Mouse (Mus musculus) C2C12 (cell line): ENCODE measurements around the gene Cdc27.

Experiments used
- CEBPB ChIP-seq: IDR thresholded peaks from one replicate; pipeline ENCODE4 v1.6.1; 2011; ENCODE audit warnings: low read depth, mild to moderate bottlenecking, control low read depth, moderate library complexity
- CTCF ChIP-seq: IDR thresholded peaks from one replicate; pipeline ENCODE4 v1.5.1; 2011; ENCODE audit not compliant: control insufficient read depth, insufficient read depth, insufficient read length
- FOSL1 ChIP-seq: IDR thresholded peaks from one replicate; pipeline ENCODE4 v1.8.0; 2011; ENCODE audit warnings: mild to moderate bottlenecking, low read length; ENCODE audit not compliant: poor library complexity, insufficient read depth, severe bottlenecking
- MAX ChIP-seq: IDR thresholded peaks from one replicate; pipeline ENCODE4 v1.6.1; 2011; ENCODE audit warnings: mild to moderate bottlenecking, control low read depth
- MYOD1 ChIP-seq: IDR thresholded peaks from one replicate; pipeline ENCODE4 v1.6.1; 2011; ENCODE audit warnings: low read depth; ENCODE audit not compliant: control insufficient read depth, insufficient read length
- MYOG ChIP-seq: IDR thresholded peaks from one replicate; pipeline ENCODE4 v1.6.1; 2011; ENCODE audit not compliant: control insufficient read depth, insufficient read length; ENCODE audit errors: extremely low read depth
- USF1 ChIP-seq: IDR thresholded peaks from one replicate; pipeline ENCODE4 v1.6.1; 2011; ENCODE audit warnings: low read depth, mild to moderate bottlenecking, control low read depth, moderate library complexity

DNA sequence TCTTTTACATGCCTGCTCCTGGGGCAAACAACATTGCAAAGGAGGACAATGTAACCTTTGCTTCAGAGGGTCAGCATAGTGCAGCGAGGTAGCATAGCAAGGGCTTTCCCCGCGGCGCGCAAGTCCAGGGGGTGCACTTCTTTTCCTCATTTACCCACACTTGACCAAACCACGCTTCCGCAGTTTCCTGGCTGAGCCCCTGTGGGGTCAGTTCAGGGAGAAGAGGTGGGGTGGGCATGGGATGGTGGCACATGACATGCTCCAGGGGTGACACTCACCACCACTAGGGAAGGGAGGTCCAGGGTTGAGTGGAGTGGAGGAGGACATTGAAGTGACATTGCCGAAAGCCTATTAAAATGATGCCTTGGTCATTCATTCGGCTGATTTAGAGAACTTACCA lies 28.7 kb upstream of the Cdc27 start:
- TF ChIP-seq CTCF: no peak
- no peak for TF ChIP-seq CEBPB
- no peak for TF ChIP-seq USF1
- no peak for TF ChIP-seq MAX
- no peak for TF ChIP-seq MYOG
- no peak for TF ChIP-seq MYOD1
- TF ChIP-seq FOSL1: no peak
